Mouse (Mus musculus) ES-E14 (cell line): ENCODE measurements around the gene Efhc1.

Experiments
- MAFK ChIP-seq: IDR thresholded peaks from 2 replicates; pipeline ENCODE4 v1.6.1; 2014; ENCODE audit warnings: mild to moderate bottlenecking, low read depth, low read length, inconsistent platforms; ENCODE audit not compliant: insufficient read depth
- ZNF384 ChIP-seq: IDR thresholded peaks from 2 replicates; pipeline ENCODE4 v1.6.1; 2012; ENCODE audit warnings: low read depth, low read length, inconsistent platforms

- TF ChIP-seq ZNF384 (no peak), MAFK (no peak)
Measured at GRCm38 (mm10) chr1:20995331-20995986, 44.0 kb downstream of the Efhc1 start.
